Mouse (Mus musculus): ENCODE data around the gene Ptpra.

DNA sequence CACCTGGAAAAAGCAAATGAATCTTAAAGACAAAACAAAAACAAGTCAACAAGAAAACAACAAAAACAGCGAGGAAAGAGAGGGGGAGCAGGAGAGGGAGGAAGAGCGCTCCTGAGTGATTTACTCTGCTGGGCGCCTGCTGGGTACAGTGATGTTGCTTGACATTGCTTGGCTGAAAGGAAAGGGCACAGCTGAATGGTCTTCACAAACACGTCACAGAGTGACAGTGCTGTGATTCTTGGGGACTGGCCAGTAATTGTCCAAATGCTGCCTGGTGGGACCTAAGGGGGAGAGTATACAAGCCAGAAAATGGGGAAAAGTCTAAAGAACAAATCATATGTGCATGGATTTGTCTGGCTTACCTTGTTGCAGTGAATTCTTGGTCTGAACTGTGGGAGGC, 152.1 kb downstream of the Ptpra start:
- no peak for TF ChIP-seq MYOD1 (IDR thresholded peaks at IDR 0.05; ENCODE audit: control insufficient read depth in 1 of 3, insufficient read length in 2 of 3, low read depth in 2 of 3)
- TF ChIP-seq POLR2A (IDR thresholded peaks at IDR 0.05; ENCODE audit: insufficient read length, low read depth): no peak
- TF ChIP-seq SRF (IDR thresholded peaks at IDR 0.05; ENCODE audit: control insufficient read depth, insufficient read length, low read depth): no peak
- TF ChIP-seq E2F4 (IDR thresholded peaks at IDR 0.05; ENCODE audit: insufficient read depth): no peak
- TF ChIP-seq USF1 (IDR thresholded peaks at IDR 0.05; ENCODE audit: low read depth): no peak
- TF ChIP-seq MAX (IDR thresholded peaks at IDR 0.05; ENCODE audit: low read depth): no peak

All from myocyte (in vitro differentiated cells).